ENCODE assay signal across 15 mouse cellular contexts in genomic region chr3:52245996-52246830, GRCm38 (mm10). TPM values are rescaled to one million over a fixed set of nuclear protein-coding genes. Genes with fewer than 3 reads are reported as not detected.
DNase-seq lines count a peak whose midpoint lies in the region; ATAC-seq and TF ChIP-seq lines count a peak whose summit lies in the region.
"Had no signal": no experiment of that assay in that cellular context is flagged by ENCODE, and none has a peak within 500 bp of the region (broad histone marks: within the 10 kb centered on the region; RNA-seq: fewer than 3 reads in every experiment).

No protein-coding gene starts in this region.

- TF ChIP-seq RAD21 in CH12.LX (IDR thresholded peaks at IDR 0.05; ENCODE audit: low read depth, low read length): peak; percentile 20

- in situ Hi-C loops in CH12.LX (cut with MboI; ENCODE audit: low pct_ligation_motif_present, low pct_unique_long_range_greater_than_20kb, low sequenced_read_pairs): loop anchor here (10.0 kb wide), 2 partner anchors 541 to 761 kb away; partner anchors contain the start of gene Rab33b

- no peaks in the 10 kb centered on the region for H3K79me2 ChIP-seq in CH12.LX (replicated peaks; ENCODE audit: control insufficient read depth, extremely low read depth, insufficient read depth, poor library complexity, severe bottlenecking)

- no peak overlapping the region for H3K9ac ChIP-seq in liver, postnatal 0 days (replicated peaks)
- H3K9ac ChIP-seq in liver, embryonic 12.5 days: no peak overlapping the region
- H3K9ac ChIP-seq in CH12.LX (ENCODE audit: insufficient read depth, low read depth): no peak overlapping the region
- H3K9ac ChIP-seq: stomach, embryonic 15.5 days had no signal

- 75% methylated on average over 12 of the region's 12 CpGs for WGBS in liver, postnatal 0 days (ENCODE audit: insufficient replicate concordance)
- 59% methylated on average over 12 of the region's 12 CpGs for WGBS in liver, embryonic 12.5 days (ENCODE audit: insufficient replicate concordance)

- TF ChIP-seq CTCF in gastrocnemius, adult 2 months (IDR thresholded peaks at IDR 0.05): peak; percentile 33; the same call in 1 of the 2 replicates
- peak; percentile 29 for TF ChIP-seq CTCF in liver, postnatal 0 days (IDR thresholded peaks at IDR 0.05; ENCODE audit: low read depth)
- peak in 1 of 2 experiments; percentile 49; a peak in 2 of 4 replicates for TF ChIP-seq CTCF in CH12.LX (conservative IDR thresholded peaks at IDR 0.05 in 1 of 2, IDR thresholded peaks at IDR 0.05 in 1 of 2; ENCODE audit: low read depth in 2 of 2, low read length in 2 of 2)

- no peak for TF ChIP-seq EP300 in liver, postnatal 0 days (IDR thresholded peaks at IDR 0.05; ENCODE audit: low read depth)
- TF ChIP-seq EP300 in CH12.LX (IDR thresholded peaks at IDR 0.05; ENCODE audit: low read length): no peak

- H3K4me3 ChIP-seq in gastrocnemius, adult 2 months: no peak overlapping the region
- H3K4me3 ChIP-seq in liver, postnatal 0 days (ENCODE audit: low read depth, low read length): no peak overlapping the region
- no peak overlapping the region for H3K4me3 ChIP-seq in liver, embryonic 12.5 days
- no peak overlapping the region for H3K4me3 ChIP-seq in CH12.LX (replicated peaks in 1 of 3; ENCODE audit: low read depth in 2 of 3, low read length in 2 of 3, poor library complexity in 1 of 3)
- H3K4me3 ChIP-seq: stomach, embryonic 15.5 days had no signal

- TF ChIP-seq POLR2A in CH12.LX (IDR thresholded peaks at IDR 0.05; ENCODE audit: low read depth, low read length): no peak

- no peaks in the 10 kb centered on the region for H3K36me3 ChIP-seq in liver, postnatal 0 days (replicated peaks; ENCODE audit: insufficient read depth, low read length)
- H3K36me3 ChIP-seq in liver, embryonic 12.5 days: no peaks in the 10 kb centered on the region
- no peaks in the 10 kb centered on the region for H3K36me3 ChIP-seq in CH12.LX (replicated peaks in 1 of 2; ENCODE audit: control insufficient read depth in 1 of 2, insufficient read depth in 1 of 2, low read length in 1 of 2)
- H3K36me3 ChIP-seq: stomach, embryonic 15.5 days had no signal

- no peak for DNase-seq in gastrocnemius, adult 2 months
- DNase-seq in gastrocnemius, postnatal 25 days: no peak
- no peak for DNase-seq in liver, postnatal 0 days
- no peak for DNase-seq in CH12.LX (ENCODE audit: extremely low read depth)
- DNase-seq in brain, adult 2 months (ENCODE audit: low read depth, low spot score): peak; percentile 41
- DNase-seq in spleen, postnatal 14 days (ENCODE audit: low spot score in 2 of 2): no peak
- DNase-seq: heart, postnatal 14 days; kidney, adult 11 months; right cerebral cortex, postnatal 4 days had no signal

- H3K27ac ChIP-seq in gastrocnemius, adult 2 months: no peak overlapping the region
- no peak overlapping the region for H3K27ac ChIP-seq in liver, postnatal 0 days (ENCODE audit: low read depth)
- H3K27ac ChIP-seq in liver, embryonic 12.5 days: no peak overlapping the region
- H3K27ac ChIP-seq in CH12.LX (ENCODE audit: insufficient read depth, low read depth): no peak overlapping the region
- H3K27ac ChIP-seq: macrophage; stomach, embryonic 15.5 days had no signal

- no peaks in the 10 kb centered on the region for H3K4me1 ChIP-seq in liver, postnatal 0 days (ENCODE audit: insufficient read depth)
- 0 out of 2 replicates have a peak, but pooled peaks cover 1% of the 10 kb centered on the region for H3K4me1 ChIP-seq in liver, embryonic 12.5 days
- H3K4me1 ChIP-seq in CH12.LX (ENCODE audit: control insufficient read depth in 1 of 2, insufficient read depth in 2 of 2): 0 out of 4 replicates have a peak, but pooled peaks cover 0 to 2% of the 10 kb centered on the region in 2 experiments
- H3K4me1 ChIP-seq: stomach, embryonic 15.5 days had no signal

- no peak for ATAC-seq in liver, postnatal 0 days
- ATAC-seq in liver, embryonic 12.5 days: no peak
- no peak for ATAC-seq in CD4-positive, CD25-positive, alpha-beta regulatory T cell, adult 4 months
- ATAC-seq: forebrain, embryonic 16.5 days had no signal

- no peak overlapping the region for H3K4me2 ChIP-seq in liver, postnatal 0 days (ENCODE audit: low read depth, low read length)
- H3K4me2 ChIP-seq in liver, embryonic 12.5 days: no peak overlapping the region
- no peak overlapping the region for H3K4me2 ChIP-seq in CH12.LX (ENCODE audit: insufficient read depth, low read depth, poor library complexity, severe bottlenecking)
- H3K4me2 ChIP-seq: liver, embryonic 11.5 days; stomach, embryonic 15.5 days had no signal

- intact Hi-C loops in gastrocnemius, adult 2 months (cut with DNase I): no loop called here

- no peaks in the 10 kb centered on the region for H3K9me3 ChIP-seq in liver, postnatal 0 days (ENCODE audit: low read length)
- H3K9me3 ChIP-seq in liver, embryonic 12.5 days (replicated peaks): no peaks in the 10 kb centered on the region
- H3K9me3 ChIP-seq in CH12.LX (replicated peaks; ENCODE audit: low read length): no peaks in the 10 kb centered on the region
- H3K9me3 ChIP-seq: stomach, embryonic 15.5 days had no signal

- H3K27me3 ChIP-seq in liver, postnatal 0 days (ENCODE audit: insufficient read depth, low read length): no peaks in the 10 kb centered on the region
- H3K27me3 ChIP-seq in liver, embryonic 12.5 days (replicated peaks): peaks cover 5% of the 10 kb centered on the region; the same call in 1 of the 2 replicates
- no peaks in the 10 kb centered on the region for H3K27me3 ChIP-seq in CH12.LX (replicated peaks)
- H3K27me3 ChIP-seq: stomach, embryonic 15.5 days had no signal

- dilution Hi-C loops in CH12.LX (cut with MboI; ENCODE audit: extremely low pct_ligation_motif_present, extremely low pct_unique_long_range_greater_than_20kb, low sequenced_read_pairs): no loop called here

TF ChIP-seq in CH12.LX, 34 proteins besides CTCF, POLR2A, EP300 and RAD21:
- TF ChIP-seq MYC (IDR thresholded peaks at IDR 0.05; ENCODE audit: low read depth, low read length) (0 out of 2 replicates have a peak, but pooled peaks have one; percentile 14), ZC3H11A (IDR thresholded peaks at IDR 0.05; ENCODE audit: low read depth, low read length) (no peak)

RNA-seq across cellular contexts. Expression of gene Foxo1, which starts 21.9 kb away (rescaled TPM):
- 10 to 100 TPM; 31.2 to 36.6 TPM for total RNA-seq in gastrocnemius, adult 2 months (2021)
- 10 to 100 TPM; 15.5 to 19.3 TPM for total RNA-seq in gastrocnemius, postnatal 25 days (2021)
- polyA plus RNA-seq in liver, postnatal 0 days (2015; fragmentation: Nextera tagmentation; extraction: Ambion mirVana): 3.5 and 3.7 TPM in 2 replicates
- 2.5 and 2.6 TPM in 2 replicates for polyA plus RNA-seq in liver, embryonic 12.5 days (2016; fragmentation: Nextera tagmentation; extraction: Ambion mirVana)
- total RNA-seq in CH12.LX (2012; rRNA removed) (1.2 and 1.3 TPM in 2 replicates), CH12.LX (2014; rRNA removed) (0.50 and 0.79 TPM in 2 replicates)
- polyA plus RNA-seq in CH12.LX (2012; ENCODE audit: insufficient read length, low read depth): 6.0 and 6.9 TPM in 2 replicates
- 10 to 100 TPM; 37.1 to 38.9 TPM for polyA plus RNA-seq in CD4-positive, CD25-positive, alpha-beta regulatory T cell, adult 4 months (2017; shearing (Covaris generic))
